8 mouse cellular contexts compared by ENCODE assay signal in genomic region chr9:73103159-73103879, GRCm38 (mm10). TPM values are rescaled to one million over a fixed set of nuclear protein-coding genes. Genes with fewer than 3 reads are reported as not detected.
DNase-seq lines count a peak whose midpoint lies in the region; ATAC-seq and TF ChIP-seq lines count a peak whose summit lies in the region.

No protein-coding gene starts in this region.

- no peak for TF ChIP-seq CTCF in cerebellum, adult 2 months (IDR thresholded peaks at IDR 0.05; ENCODE audit: borderline replicate concordance, insufficient read depth, low read depth, low read length)
- no peak for TF ChIP-seq CTCF in gastrocnemius, adult 2 months (IDR thresholded peaks at IDR 0.05)

- intact Hi-C loops in gastrocnemius, adult 2 months (cut with DNase I) = no loop called here

- H3K36me3 ChIP-seq in hindbrain, embryonic 14.5 days (replicated peaks; ENCODE audit: control insufficient read depth, insufficient read depth) = no peaks in the 10 kb centered on the region
- H3K36me3 ChIP-seq in limb, embryonic 15.5 days = no peaks in the 10 kb centered on the region
- no peaks in the 10 kb centered on the region for H3K36me3 ChIP-seq in midbrain, embryonic 16.5 days (ENCODE audit: control insufficient read depth, insufficient read depth, low read length)

- no peaks in the 10 kb centered on the region for H3K27me3 ChIP-seq in cerebellum, adult 2 months (ENCODE audit: control insufficient read depth, insufficient read depth, low read length)
- H3K27me3 ChIP-seq in hindbrain, embryonic 14.5 days (ENCODE audit: control insufficient read depth, insufficient read depth, low read length) = peaks cover 42% of the 10 kb centered on the region
- H3K27me3 ChIP-seq in limb, embryonic 15.5 days = peaks cover 26% of the 10 kb centered on the region
- H3K27me3 ChIP-seq in midbrain, embryonic 16.5 days (ENCODE audit: control insufficient read depth, insufficient read depth, low read depth, low read length) = peaks cover 25% of the 10 kb centered on the region

- peak overlapping the region; percentile 28 for H3K4me3 ChIP-seq in cerebellum, adult 2 months (replicated peaks; ENCODE audit: insufficient read depth, low read depth, low read length)
- peak overlapping the region; percentile 75 for H3K4me3 ChIP-seq in gastrocnemius, adult 2 months
- H3K4me3 ChIP-seq in hindbrain, embryonic 14.5 days (replicated peaks; ENCODE audit: low read length) = peak overlapping the region; percentile 38
- H3K4me3 ChIP-seq in limb, embryonic 15.5 days = peak overlapping the region; percentile 42
- H3K4me3 ChIP-seq in midbrain, embryonic 16.5 days (ENCODE audit: low read depth, low read length) = peak overlapping the region; percentile 44

- peak overlapping the region; percentile 79 for H3K4me2 ChIP-seq in hindbrain, embryonic 14.5 days (replicated peaks)
- peak overlapping the region; percentile 88 for H3K4me2 ChIP-seq in limb, embryonic 15.5 days
- peak overlapping the region; percentile 74 for H3K4me2 ChIP-seq in midbrain, embryonic 16.5 days (ENCODE audit: low read length)

- DNase-seq in cerebellum, adult 9-10 months = no peak
- peak; percentile 51 to 70 for DNase-seq in cerebellum, adult 2 months
- DNase-seq in gastrocnemius, adult 2 months = peak; percentile 72
- no peak for DNase-seq in hindbrain, embryonic 14.5 days (ENCODE audit: low spot score)

- no peaks in the 10 kb centered on the region for H3K9me3 ChIP-seq in hindbrain, embryonic 14.5 days (ENCODE audit: control insufficient read depth, low read length)
- no peaks in the 10 kb centered on the region for H3K9me3 ChIP-seq in limb, embryonic 15.5 days
- H3K9me3 ChIP-seq in midbrain, embryonic 16.5 days (replicated peaks; ENCODE audit: control insufficient read depth, low read length, poor library complexity, severe bottlenecking) = no peaks in the 10 kb centered on the region

- WGBS in cerebellum, adult 2 months = 5% methylated on average over 60 of the region's 60 CpGs
- 5% methylated on average over 60 of the region's 60 CpGs for WGBS in hindbrain, embryonic 14.5 days
- WGBS in limb, embryonic 15.5 days = 4% methylated on average over 60 of the region's 60 CpGs
- 5% methylated on average over 53 of the region's 60 CpGs for WGBS in midbrain, embryonic 16.5 days

- no peaks in the 10 kb centered on the region; the same call in 1 of the 2 replicates for H3K4me1 ChIP-seq in cerebellum, adult 2 months (ENCODE audit: control insufficient read depth, insufficient read depth, low read length)
- peaks cover 7% of the 10 kb centered on the region; the same call in 1 of the 2 replicates for H3K4me1 ChIP-seq in hindbrain, embryonic 14.5 days (replicated peaks; ENCODE audit: control insufficient read depth, insufficient read depth, low read length)
- peaks cover 10% of the 10 kb centered on the region for H3K4me1 ChIP-seq in limb, embryonic 15.5 days
- peaks cover 5% of the 10 kb centered on the region; the same call in 1 of the 2 replicates for H3K4me1 ChIP-seq in midbrain, embryonic 16.5 days (ENCODE audit: control insufficient read depth, insufficient read depth, low read length)

- TF ChIP-seq POLR2A in cerebellum, adult 2 months (IDR thresholded peaks at IDR 0.05; ENCODE audit: borderline replicate concordance, insufficient read depth, low read length) = no peak

- no peak overlapping the region for H3K27ac ChIP-seq in cerebellum, adult 2 months (ENCODE audit: insufficient read depth, low read length)
- H3K27ac ChIP-seq in gastrocnemius, adult 2 months = peak overlapping the region; percentile 35; the same call in 1 of the 2 replicates
- H3K27ac ChIP-seq in hindbrain, embryonic 14.5 days = no peak overlapping the region
- no peak overlapping the region for H3K27ac ChIP-seq in limb, embryonic 15.5 days
- H3K27ac ChIP-seq in midbrain, embryonic 16.5 days (ENCODE audit: low read length) = no peak overlapping the region

- peak overlapping the region; percentile 56 for H3K9ac ChIP-seq in hindbrain, embryonic 14.5 days
- H3K9ac ChIP-seq in limb, embryonic 15.5 days = peak overlapping the region; percentile 28; the same call in 1 of the 2 replicates
- H3K9ac ChIP-seq in midbrain, embryonic 16.5 days (ENCODE audit: low read depth, low read length) = peak overlapping the region; percentile 70

- ATAC-seq in cerebellum, adult (ENCODE audit: insufficient number of reproducible peaks, low FRiP score, low TSS enrichment) = peak; percentile 56; the same call in 1 of the 2 replicates
- ATAC-seq in hindbrain, embryonic 14.5 days (ENCODE audit: low FRiP score) = 0 out of 2 replicates have a peak, but pooled peaks have one; percentile 21
- no peak for ATAC-seq in limb, embryonic 15.5 days (ENCODE audit: insufficient number of reproducible peaks, low FRiP score, low TSS enrichment, low read depth)
- ATAC-seq in midbrain, embryonic 16.5 days = peak; percentile 39; the same call in 1 of the 2 replicates
- no peak for ATAC-seq in inflammation-experienced regulatory T-cells, adult 6 months

RNA-seq across cellular contexts. Expression of gene Gm20509, which starts 1.0 kb away (rescaled TPM):
- polyA plus RNA-seq in cerebellum, adult 2 months (2012; rRNA removed) = 0.17 TPM in 1 of 2 replicates, not detected in the other
- not detected for total RNA-seq in gastrocnemius, adult 2 months (2021)
- not detected in 2 replicates for polyA plus RNA-seq in hindbrain, embryonic 14.5 days (2014; fragmentation: Nextera tagmentation; extraction: Ambion mirVana)
- polyA plus RNA-seq in limb, embryonic 15.5 days (2015; fragmentation: Nextera tagmentation; extraction: Ambion mirVana) = not detected in 2 replicates
- polyA plus RNA-seq in midbrain, embryonic 16.5 days (2015; fragmentation: Nextera tagmentation; extraction: Ambion mirVana) = not detected in 2 replicates
- not detected for polyA plus RNA-seq in inflammation-experienced regulatory T-cells, adult 6 months (2017; shearing (Covaris generic))

RNA-seq across cellular contexts. Expression of gene Khdc3, which starts 1.7 kb away (rescaled TPM):
- polyA plus RNA-seq in cerebellum, adult 2 months (2012; rRNA removed) = 0.44 and 0.51 TPM in 2 replicates
- not detected for total RNA-seq in gastrocnemius, adult 2 months (2021)
- polyA plus RNA-seq in hindbrain, embryonic 14.5 days (2014; fragmentation: Nextera tagmentation; extraction: Ambion mirVana) = 0.21 TPM in 1 of 2 replicates, not detected in the other
- polyA plus RNA-seq in limb, embryonic 15.5 days (2015; fragmentation: Nextera tagmentation; extraction: Ambion mirVana) = 0.19 TPM in 1 of 2 replicates, not detected in the other
- 0.24 and 0.25 TPM in 2 replicates for polyA plus RNA-seq in midbrain, embryonic 16.5 days (2015; fragmentation: Nextera tagmentation; extraction: Ambion mirVana)
- under 1 TPM in 1 of 3 experiments, not detected in 2; 0.28 TPM for polyA plus RNA-seq in inflammation-experienced regulatory T-cells, adult 6 months (2017; shearing (Covaris generic))

RNA-seq across cellular contexts. Expression of gene Rsl24d1, which starts 9.9 kb away (rescaled TPM):
- polyA plus RNA-seq in cerebellum, adult 2 months (2012; rRNA removed) = 62.7 and 73.7 TPM in 2 replicates
- total RNA-seq in gastrocnemius, adult 2 months (2021) = 10 to 100 TPM; 37.3 to 45.4 TPM
- 104 and 108 TPM in 2 replicates for polyA plus RNA-seq in hindbrain, embryonic 14.5 days (2014; fragmentation: Nextera tagmentation; extraction: Ambion mirVana)
- 99.4 and 106 TPM in 2 replicates for polyA plus RNA-seq in limb, embryonic 15.5 days (2015; fragmentation: Nextera tagmentation; extraction: Ambion mirVana)
- polyA plus RNA-seq in midbrain, embryonic 16.5 days (2015; fragmentation: Nextera tagmentation; extraction: Ambion mirVana) = 103 and 109 TPM in 2 replicates
- 10 to 100 TPM; 81.9 to 88.8 (median 83.1) TPM for polyA plus RNA-seq in inflammation-experienced regulatory T-cells, adult 6 months (2017; shearing (Covaris generic))

RNA-seq across cellular contexts. Expression of gene Rab27a, which starts 58.7 kb away (rescaled TPM):
- 12.7 and 13.5 TPM in 2 replicates for polyA plus RNA-seq in cerebellum, adult 2 months (2012; rRNA removed)
- total RNA-seq in gastrocnemius, adult 2 months (2021) = 1 to 10 TPM; 2.1 TPM
- polyA plus RNA-seq in hindbrain, embryonic 14.5 days (2014; fragmentation: Nextera tagmentation; extraction: Ambion mirVana) = 1.0 and 1.1 TPM in 2 replicates
- 6.5 and 7.1 TPM in 2 replicates for polyA plus RNA-seq in limb, embryonic 15.5 days (2015; fragmentation: Nextera tagmentation; extraction: Ambion mirVana)
- 3.3 and 3.6 TPM in 2 replicates for polyA plus RNA-seq in midbrain, embryonic 16.5 days (2015; fragmentation: Nextera tagmentation; extraction: Ambion mirVana)
- polyA plus RNA-seq in inflammation-experienced regulatory T-cells, adult 6 months (2017; shearing (Covaris generic)) = 10 to 100 TPM; 36.2 to 83.0 (median 39.9) TPM

Comparison
In these comparisons a context has a peak if more than half of its experiments do, and no peak if none do; other contexts are left out.
1. DNase-seq: peak in cerebellum, adult 2 months (2 of 2) and gastrocnemius, adult 2 months (single experiment); none in cerebellum, adult 9-10 months (single experiment) and hindbrain, embryonic 14.5 days (single experiment).
2. ATAC-seq: peak in cerebellum, adult (single experiment), hindbrain, embryonic 14.5 days (single experiment) and midbrain, embryonic 16.5 days (single experiment); none in limb, embryonic 15.5 days (single experiment) and inflammation-experienced regulatory T-cells, adult 6 months (single experiment).
3. Peak in every context shown above with its lines, with median percentiles within 50 percentile points of each other: H3K4me3 ChIP-seq, H3K4me2 ChIP-seq and H3K9ac ChIP-seq.